8 mouse cellular contexts compared by ENCODE assay signal in genomic region chr1:153048147-153048878, GRCm38 (mm10).
DNase-seq lines count a peak whose midpoint lies in the region; ATAC-seq and TF ChIP-seq lines count a peak whose summit lies in the region.

No protein-coding gene starts in this region.

- TF ChIP-seq CTCF in brain, embryonic 14.5 days (IDR thresholded peaks at IDR 0.05; ENCODE audit: borderline replicate concordance, extremely low read depth, insufficient read depth, insufficient read length): peak; percentile 46; the same call in 1 of the 2 replicates
- TF ChIP-seq CTCF in gastrocnemius, adult 2 months (IDR thresholded peaks at IDR 0.05): peak; percentile 62
- peak; percentile 64 for TF ChIP-seq CTCF in hindbrain, postnatal 0 days (IDR thresholded peaks at IDR 0.05; ENCODE audit: low read depth)

- no peak overlapping the region for H3K4me2 ChIP-seq in hindbrain, postnatal 0 days (ENCODE audit: low read depth, low read length)
- H3K4me2 ChIP-seq in lung, embryonic 16.5 days (ENCODE audit: low read depth, low read length): no peak overlapping the region

- 0 out of 2 replicates have a peak, but pooled peaks cover 6% of the 10 kb centered on the region for H3K27me3 ChIP-seq in hindbrain, postnatal 0 days (ENCODE audit: insufficient read depth, low read length)
- H3K27me3 ChIP-seq in lung, embryonic 16.5 days (ENCODE audit: control insufficient read depth, insufficient read depth, low read depth, low read length): no peaks in the 10 kb centered on the region

- H3K4me3 ChIP-seq in gastrocnemius, adult 2 months: no peak overlapping the region
- H3K4me3 ChIP-seq in hindbrain, postnatal 0 days (ENCODE audit: low read length): no peak overlapping the region
- H3K4me3 ChIP-seq in lung, embryonic 16.5 days (ENCODE audit: low read length): no peak overlapping the region

- no peaks in the 10 kb centered on the region for H3K36me3 ChIP-seq in hindbrain, postnatal 0 days (ENCODE audit: insufficient read depth, low read length)
- no peaks in the 10 kb centered on the region for H3K36me3 ChIP-seq in lung, embryonic 16.5 days (ENCODE audit: control insufficient read depth, insufficient read depth, low read length)

- no peak overlapping the region for H3K9ac ChIP-seq in hindbrain, postnatal 0 days (replicated peaks; ENCODE audit: low read length)
- H3K9ac ChIP-seq in lung, embryonic 16.5 days (ENCODE audit: low read length): no peak overlapping the region

- 27% methylated on average over 14 of the region's 14 CpGs for WGBS in hindbrain, postnatal 0 days
- WGBS in lung, embryonic 16.5 days: 36% methylated on average over 14 of the region's 14 CpGs

- peak; percentile 56; the same call in 1 of the 2 replicates for ATAC-seq in hindbrain, postnatal 0 days
- ATAC-seq in lung, embryonic 16.5 days (ENCODE audit: low read depth): peak; percentile 80
- no peak for ATAC-seq in CD4-positive, CD25-positive, alpha-beta regulatory T cell, adult 4 months

- peaks cover 18% of the 10 kb centered on the region; the same call in 1 of the 2 replicates for H3K4me1 ChIP-seq in hindbrain, postnatal 0 days (ENCODE audit: insufficient read depth, low read length)
- H3K4me1 ChIP-seq in lung, embryonic 16.5 days (replicated peaks; ENCODE audit: control insufficient read depth, insufficient read depth, low read length): peaks cover 16% of the 10 kb centered on the region

- peak; percentile 65 for DNase-seq in MN1 (ENCODE audit: low spot score)
- peak; percentile 55 for DNase-seq in brain, embryonic 14.5 days (ENCODE audit: low read depth)
- DNase-seq in gastrocnemius, adult 2 months: peak; percentile 84
- peak; percentile 67 for DNase-seq in hindbrain, postnatal 0 days (ENCODE audit: low spot score)
- peak; percentile 53 for DNase-seq in retina, postnatal 1 day
- DNase-seq in layer of hippocampus, postnatal 36 days: no peak

- peak overlapping the region; percentile 85 for H3K27ac ChIP-seq in gastrocnemius, adult 2 months
- no peak overlapping the region for H3K27ac ChIP-seq in hindbrain, postnatal 0 days
- H3K27ac ChIP-seq in lung, embryonic 16.5 days (ENCODE audit: low read length): peak overlapping the region; percentile 56

- H3K9me3 ChIP-seq in hindbrain, postnatal 0 days (ENCODE audit: low read length): no peaks in the 10 kb centered on the region
- no peaks in the 10 kb centered on the region for H3K9me3 ChIP-seq in lung, embryonic 16.5 days (ENCODE audit: control insufficient read depth, low read length)

- intact Hi-C loops in gastrocnemius, adult 2 months (cut with DNase I): no loop called here

- no peak for TF ChIP-seq POLR2A in brain, embryonic 14.5 days (IDR thresholded peaks at IDR 0.05; ENCODE audit: borderline replicate concordance, extremely low read depth, insufficient read depth, insufficient read length, poor library complexity, severe bottlenecking)

Comparison
In these comparisons a context has a peak if more than half of its experiments do, and no peak if none do; other contexts are left out.
1. DNase-seq: peak in MN1 (single experiment), brain, embryonic 14.5 days (single experiment), gastrocnemius, adult 2 months (single experiment), hindbrain, postnatal 0 days (single experiment) and retina, postnatal 1 day (single experiment); none in layer of hippocampus, postnatal 36 days (0 of 2).
2. Peak in every context shown above with its lines, with median percentiles within 50 percentile points of each other: CTCF ChIP-seq.